Mouse (Mus musculus) urinary bladder, adult 18-20 months (tissue): ENCODE measurements at regions not wholly inside any gene's neighbourhood (a gene's known extent, or its start where the extent isn't known, plus 50 kb on each side); places are given as distances from the start of the nearest gene placed in this dataset.

Source experiments
- DNase-seq, 2 experiments: peaks; one replicate each; pipeline ENCODE4 v3.0.0; 2022; ENCODE audit warnings: low spot score in 2 of 2, mixed read lengths in 2 of 2

- no peak for DNase-seq
Observed at GRCm38 (mm10) chr15:52095629-52096190, 1789.0 kb upstream of the Gm7489 start.

- no peak for DNase-seq
Observed at GRCm38 (mm10) chr15:52108761-52109160, 1775.9 kb upstream of the Gm7489 start.

- DNase-seq: no peak
Observed at GRCm38 (mm10) chr15:52114368-52115036, 1770.2 kb upstream of the Gm7489 start.

GRCm38 (mm10) chr15:52136693-52137092, 1748.0 kb upstream of the Gm7489 start:
- DNase-seq: no peak

GRCm38 (mm10) chr15:52153421-52153820, 1731.3 kb upstream of the Gm7489 start:
- DNase-seq: no peak

DNA sequence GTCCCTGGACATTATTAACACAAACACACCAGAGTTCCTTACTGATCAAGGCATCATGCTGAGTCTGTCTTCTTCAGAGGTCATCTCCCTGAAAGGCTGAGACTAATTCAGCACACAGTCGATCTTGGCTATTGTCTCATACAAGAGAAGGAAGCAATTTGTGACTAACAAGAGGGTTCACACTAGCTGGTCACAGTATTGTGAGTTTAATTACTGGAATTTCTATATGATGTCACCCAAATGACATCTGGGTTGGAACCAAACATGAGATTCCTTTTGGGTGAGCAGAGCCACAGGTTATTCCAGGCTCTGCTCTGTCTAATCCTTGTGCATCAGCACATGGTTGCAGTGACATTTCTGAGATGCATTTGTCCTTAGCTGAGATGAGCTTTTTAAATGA, 1728.9 kb upstream of the Gm7489 start:
- no peak for DNase-seq

- no peak for DNase-seq
Observed at GRCm38 (mm10) chr15:52156779-52157178, 1727.9 kb upstream of the Gm7489 start.

DNA sequence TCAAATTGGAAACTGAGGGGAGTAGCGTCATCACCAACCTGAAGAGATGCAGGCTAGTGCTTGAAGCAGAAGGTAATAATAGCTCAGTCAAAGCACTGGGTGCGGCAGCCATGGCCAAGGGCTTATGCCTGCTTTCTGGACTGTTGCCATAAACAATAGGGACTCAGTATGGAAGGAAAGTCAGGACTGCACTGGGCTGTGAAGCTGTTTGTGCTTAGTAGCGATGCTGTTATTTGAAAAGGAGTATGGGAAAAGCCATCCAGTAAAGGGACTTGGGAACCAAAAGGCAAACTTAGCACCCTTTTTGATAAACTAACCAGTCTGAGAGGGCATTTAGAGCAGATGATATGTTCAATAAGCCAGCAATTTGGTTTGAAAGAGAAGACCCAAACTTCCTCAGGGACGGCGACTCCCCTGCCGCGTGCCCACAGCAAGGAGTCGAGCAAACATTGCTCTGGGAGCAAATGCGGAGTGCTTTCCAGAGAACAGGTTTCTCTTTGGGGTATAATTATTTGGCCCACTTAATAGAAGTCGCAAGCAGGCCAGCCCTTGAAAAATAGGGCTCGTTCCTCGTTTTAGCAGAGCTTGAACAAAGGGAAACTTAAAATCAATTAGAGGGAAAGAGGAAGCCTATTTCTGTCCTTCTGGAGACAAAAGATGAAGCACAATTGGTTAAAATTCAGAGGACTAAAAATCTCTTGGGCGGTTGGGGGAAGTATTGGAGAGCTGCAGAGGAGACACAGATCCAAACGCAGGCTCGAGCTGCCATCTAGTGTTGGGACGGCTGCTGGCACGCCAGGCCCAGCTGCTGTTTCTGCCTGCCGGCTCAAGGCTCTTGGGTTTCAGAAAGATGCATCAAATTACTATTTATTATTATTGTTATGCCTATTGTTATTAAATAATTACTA, 1724.3 kb upstream of the Gm7489 start:
- peak; percentile 30 to 58 for DNase-seq

GRCm38 (mm10) chr15:52161089-52161442, 1723.6 kb upstream of the Gm7489 start:
- no peak for DNase-seq

- peak; percentile 3 to 25 for DNase-seq
Observed at GRCm38 (mm10) chr15:52161568-52162316, 1723.0 kb upstream of the Gm7489 start.

DNA sequence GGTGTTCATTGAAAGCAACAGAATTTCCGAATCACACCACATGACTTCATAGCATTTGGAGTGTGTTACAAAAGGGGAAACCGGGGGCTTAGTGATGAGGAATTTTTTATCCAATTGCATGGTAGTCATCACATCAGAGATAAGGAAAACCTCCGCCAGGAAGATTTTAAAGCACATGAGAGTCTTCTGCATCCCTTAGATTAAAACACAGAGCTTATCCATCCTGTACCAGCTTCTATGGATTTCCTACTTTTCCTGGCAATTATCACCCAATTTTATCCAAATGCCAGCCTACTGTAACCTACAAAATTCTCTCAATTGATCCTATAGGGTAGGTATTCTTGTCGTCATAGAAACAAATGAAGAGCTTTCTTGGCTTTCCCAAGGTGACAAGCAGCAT, 1718.6 kb upstream of the Gm7489 start:
- no peak for DNase-seq

- no peak for DNase-seq
Observed at GRCm38 (mm10) chr15:52166595-52167443, 1717.9 kb upstream of the Gm7489 start.

- DNase-seq: no peak
Observed at GRCm38 (mm10) chr15:52167811-52168210, 1716.9 kb upstream of the Gm7489 start.

DNA sequence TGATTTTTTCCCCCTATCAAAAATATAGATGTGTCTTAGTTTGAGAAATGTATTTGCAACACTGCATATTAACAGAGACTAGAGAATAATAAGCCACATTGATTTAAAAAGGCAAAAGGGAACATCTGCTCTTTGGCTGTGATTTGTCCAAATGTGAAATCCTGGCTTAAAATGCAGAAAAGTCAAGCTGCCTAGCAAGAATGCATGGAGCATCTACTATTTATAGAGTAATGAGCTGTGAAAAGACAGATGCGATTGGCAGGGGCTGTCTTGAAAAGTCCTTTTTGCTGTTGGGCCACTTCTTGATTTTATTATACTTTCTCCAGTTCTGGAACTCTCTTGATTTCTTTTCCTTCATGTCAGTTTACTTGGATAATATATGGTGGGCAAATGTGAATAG, 1707.8 kb upstream of the Gm7489 start:
- DNase-seq: no peak

DNA sequence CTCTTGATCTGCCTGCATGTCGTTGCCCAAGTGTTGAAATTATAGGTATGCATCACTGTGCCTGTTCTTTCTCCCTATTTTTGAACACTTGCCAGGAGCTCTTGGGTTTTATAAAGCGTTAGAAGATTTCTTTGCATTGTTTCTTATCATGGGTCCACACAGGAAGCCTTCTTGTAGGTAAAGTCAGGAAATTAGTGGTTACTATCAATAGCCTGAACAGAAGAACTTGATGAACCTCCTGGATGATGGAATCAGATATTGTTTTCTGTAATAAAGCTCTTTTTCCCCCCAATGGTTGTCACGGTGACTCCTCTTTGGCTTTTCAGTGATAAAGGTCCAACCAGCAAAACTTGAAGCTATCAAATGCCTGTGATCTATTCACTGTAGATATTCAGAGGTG, 1706.0 kb upstream of the Gm7489 start:
- DNase-seq: no peak

- no peak for DNase-seq
Observed at GRCm38 (mm10) chr15:52179379-52179778, 1705.3 kb upstream of the Gm7489 start.

DNA sequence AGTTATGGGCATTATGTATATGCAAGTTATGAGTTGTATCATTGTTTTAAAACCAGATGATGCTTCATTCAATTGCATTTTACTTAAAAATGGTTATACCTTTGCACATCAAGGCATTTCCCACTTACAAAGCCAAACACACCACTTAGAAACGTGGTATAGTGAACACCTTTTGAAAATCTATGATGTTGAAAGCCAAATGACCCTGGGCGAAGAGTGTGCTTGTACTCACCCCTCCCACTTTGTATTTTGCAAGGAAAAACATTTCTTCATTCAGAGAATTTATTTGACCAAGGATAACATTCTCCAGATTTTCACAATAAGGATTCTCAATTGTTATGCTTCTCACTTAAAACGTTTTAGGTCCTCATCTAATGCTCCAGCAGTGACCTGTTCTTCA, 1693.5 kb upstream of the Gm7489 start:
- no peak for DNase-seq

- DNase-seq: no peak
Observed at GRCm38 (mm10) chr15:52207271-52207670, 1677.4 kb upstream of the Gm7489 start.

DNA sequence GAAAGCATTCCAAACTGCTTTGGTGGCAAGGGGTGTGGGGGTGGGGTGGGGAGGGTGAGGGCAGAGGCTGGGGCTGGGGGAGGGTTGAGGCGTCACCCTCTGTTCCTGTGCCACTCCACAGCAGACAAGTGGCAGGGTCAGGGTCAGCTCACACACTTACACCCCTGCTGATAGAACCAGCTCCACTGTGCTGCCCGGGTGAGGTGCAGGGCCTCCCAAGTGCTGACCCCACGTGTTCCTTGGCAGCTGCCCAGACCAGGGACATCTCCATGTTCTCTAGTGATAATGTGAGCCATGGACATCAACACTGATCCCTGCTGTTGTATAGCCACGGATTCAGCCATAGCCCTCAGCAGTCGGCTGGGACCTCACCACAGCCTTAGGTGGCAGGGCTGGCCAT, 1652.3 kb upstream of the Gm7489 start:
- no peak for DNase-seq

GRCm38 (mm10) chr15:52236220-52236619, 1648.5 kb upstream of the Gm7489 start:
- no peak for DNase-seq

DNA sequence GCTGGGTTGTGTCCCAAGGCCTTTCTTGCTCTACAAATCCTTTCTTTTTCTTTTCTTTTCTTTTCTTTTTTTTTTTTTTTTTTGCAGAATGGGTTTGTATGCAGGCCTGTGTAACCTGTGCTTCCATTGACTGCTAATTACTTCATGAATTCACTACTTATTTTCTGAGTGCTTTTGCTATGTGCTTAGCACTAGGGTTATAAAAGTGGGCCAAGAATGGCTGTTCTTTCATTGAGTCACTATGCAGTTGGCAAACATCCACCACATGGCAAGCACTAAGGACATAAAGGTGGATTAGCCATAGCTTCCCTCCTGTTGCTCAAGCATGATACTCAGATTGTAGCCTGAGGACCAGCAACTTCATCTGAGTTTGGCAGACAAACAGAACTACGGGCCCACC, 1641.8 kb upstream of the Gm7489 start:
- no peak for DNase-seq
